Mouse (Mus musculus) spleen, adult 2 months (tissue): ENCODE measurements around the gene Leng8.

Experiments used
- CTCF ChIP-seq: fragments of 200-500 bp; IDR thresholded peaks from 2 replicates; pipeline ENCODE4 v1.5.1; 2011; ENCODE audit warnings: mild to moderate bottlenecking, inconsistent platforms; ENCODE audit not compliant: insufficient read depth, insufficient read length, insufficient replicate concordance; ENCODE audit errors: extremely low read depth
- POLR2A ChIP-seq: fragments of 200-500 bp; IDR thresholded peaks from 2 replicates; pipeline ENCODE4 v1.6.1; 2011; ENCODE audit warnings: low read depth, low read length, inconsistent platforms

GRCm38 (mm10) chr7:4139391-4139790 is 2.6 kb downstream of the Leng8 start:
- TF ChIP-seq CTCF (no peak), POLR2A (no peak)
